Mouse (Mus musculus) heart, postnatal 0 days (tissue): ENCODE data around the gene Cdh9. TPM values are rescaled to one million over a fixed set of nuclear protein-coding genes. Genes with fewer than 3 reads are reported as not detected.

Experiments used
- ATAC-seq: fragments of 200-750 bp; cut with Nextera tagmentation; 2 replicates; pipeline ENCODE4 v1.8.0; 2017; ENCODE audit warnings: low read depth, moderate number of reproducible peaks, moderate library complexity; ENCODE audit not compliant: insufficient read depth
- DNase-seq: peaks from one replicate; pipeline ENCODE4 v3.0.0-alpha.2; 2016; ENCODE audit warnings: low spot score
- H3K27ac ChIP-seq: fragments of 300-500 bp; sonication (generic); 2 replicates; pipeline ENCODE4 v1.5.1; 2014; ENCODE audit warnings: low read depth, mild to moderate bottlenecking
- H3K27me3 ChIP-seq: fragments of 300-500 bp; sonication (generic); 2 replicates; pipeline ENCODE4 v1.6.1; 2014; ENCODE audit warnings: low read length, mixed read lengths; ENCODE audit not compliant: control insufficient read depth, insufficient read depth
- H3K36me3 ChIP-seq: fragments of 300-500 bp; sonication (generic); replicated peaks from 2 replicates; pipeline ENCODE4 v1.6.1; 2014; ENCODE audit warnings: low read length, mixed read lengths; ENCODE audit not compliant: control insufficient read depth, insufficient read depth
- H3K4me1 ChIP-seq: fragments of 300-500 bp; sonication (generic); 2 replicates; pipeline ENCODE4 v1.6.1; 2014; ENCODE audit warnings: antibody characterized with exemption; ENCODE audit not compliant: control insufficient read depth, insufficient read depth
- H3K4me2 ChIP-seq: fragments of 300-500 bp; sonication (generic); 2 replicates; pipeline ENCODE4 v1.6.1; 2014; ENCODE audit warnings: low read depth, mild to moderate bottlenecking, low read length, moderate library complexity
- H3K4me3 ChIP-seq: fragments of 300-500 bp; sonication (generic); 2 replicates; pipeline ENCODE4 v1.5.1; 2014; ENCODE audit warnings: low read depth, low read length
- H3K9ac ChIP-seq: fragments of 300-500 bp; sonication (generic); replicated peaks from 2 replicates; pipeline ENCODE4 v1.6.1; 2014; ENCODE audit warnings: low read depth, low read length, mixed read lengths
- H3K9me3 ChIP-seq: fragments of 300-500 bp; sonication (generic); replicated peaks from 2 replicates; pipeline ENCODE4 v1.6.1; 2016; ENCODE audit warnings: low read length; ENCODE audit not compliant: control insufficient read depth
- CTCF ChIP-seq: IDR thresholded peaks from 2 replicates; pipeline ENCODE4 v1.5.1; 2016; ENCODE audit warnings: antibody characterized with exemption, control low read depth, low read depth
- EP300 ChIP-seq: IDR thresholded peaks from 2 replicates; pipeline ENCODE4 v1.6.1; 2016; ENCODE audit warnings: antibody characterized with exemption, low read depth
- WGBS: fragments of 180-500 bp; shearing (Covaris S2); extraction: QIAGEN DNeasy Blood & Tissue Kit; methylation state at CpG from one replicate; pipeline ENCODE4 v1.1.7; 2014; 5-methylcytosine and 5-hydroxymethylcytosine counted together
- polyA plus RNA-seq: library from polyadenylated mRNA; unstranded; fragments of >200 nt; fragmentation: Nextera tagmentation; extraction: Ambion mirVana; gene quantifications from 2 replicates; pipeline ENCODE4 v1.2.1, GENCODE M21; 2015
- total RNA-seq: library from RNA; depleted of rRNA; stranded (reverse); fragments of >200 nt; gene quantifications from 2 replicates; pipeline ENCODE4 v1.2.3, GENCODE M21; 2014; ENCODE audit warnings: low replicate concordance; rRNA removed

Cdh9 gene
- total RNA-seq (not detected in 2 replicates), polyA plus RNA-seq (not detected in 2 replicates)

GRCm38 (mm10) chr15:16728470-16729011 is at the start of gene Cdh9:
TSS of gene Cdh9 (plus strand) at chr15:16728756.
- no peak for DNase-seq
- no peak for ATAC-seq

GRCm38 (mm10) chr15:16679096-16679495 is 49.5 kb upstream of the Cdh9 start:
- H3K27me3 ChIP-seq: no peaks in the 10 kb centered on the region
- no peak for DNase-seq
- H3K36me3 ChIP-seq: no peaks in the 10 kb centered on the region
- no peak overlapping the region for H3K27ac ChIP-seq
- no peak for ATAC-seq
- no peak overlapping the region for H3K4me3 ChIP-seq
- no peak overlapping the region for H3K9ac ChIP-seq
- TF ChIP-seq EP300 (no peak), CTCF (no peak)
- 76% methylated on average over 5 of the region's 5 CpGs for WGBS
- H3K4me1 ChIP-seq: no peaks in the 10 kb centered on the region
- H3K9me3 ChIP-seq: no peaks in the 10 kb centered on the region
- no peak overlapping the region for H3K4me2 ChIP-seq

More at GRCm38 (mm10) chr15:16728470-16729011, at the start of gene Cdh9:
- Histone ChIP-seq H3K9me3 (no peaks in the 10 kb centered on the region), H3K4me1 (no peaks in the 10 kb centered on the region), H3K27me3 (no peaks in the 10 kb centered on the region), H3K4me2 (peak within 1 kb of the TSS; percentile 60), H3K27ac (no peak within 1 kb of the TSS), H3K9ac (0 out of 2 replicates have a peak within 1 kb of the TSS, but pooled peaks have one; percentile 1), H3K4me3 (peak within 1 kb of the TSS; percentile 32), H3K36me3 (no peaks in the 10 kb centered on the region)
- WGBS: 7% methylated on average over 14 of the region's 14 CpGs
- TF ChIP-seq CTCF (no peak), EP300 (no peak)

GRCm38 (mm10) chr15:16699821-16700220 is 28.7 kb upstream of the Cdh9 start:
- DNase-seq (no peak), ATAC-seq (no peak)
- Histone ChIP-seq H3K9ac (no peak overlapping the region), H3K4me2 (no peak overlapping the region), H3K4me1 (no peaks in the 10 kb centered on the region), H3K36me3 (no peaks in the 10 kb centered on the region), H3K9me3 (no peaks in the 10 kb centered on the region), H3K4me3 (no peak overlapping the region), H3K27me3 (no peaks in the 10 kb centered on the region), H3K27ac (no peak overlapping the region)
- no peak for TF ChIP-seq EP300
- no peak for TF ChIP-seq CTCF
- WGBS: 57% methylated on average over 3 of the region's 3 CpGs

GRCm38 (mm10) chr15:16702340-16702739 is 26.2 kb upstream of the Cdh9 start:
- H3K9ac ChIP-seq: no peak overlapping the region
- no peak overlapping the region for H3K4me2 ChIP-seq
- no peaks in the 10 kb centered on the region for H3K27me3 ChIP-seq
- DNase-seq (no peak), ATAC-seq (no peak)
- no peak overlapping the region for H3K27ac ChIP-seq
- H3K4me1 ChIP-seq: no peaks in the 10 kb centered on the region
- H3K4me3 ChIP-seq: no peak overlapping the region
- no peaks in the 10 kb centered on the region for H3K9me3 ChIP-seq
- no peaks in the 10 kb centered on the region for H3K36me3 ChIP-seq
- WGBS: 46% methylated on average over 1 of the region's 1 CpGs
- TF ChIP-seq EP300 (no peak), CTCF (no peak)

- Histone ChIP-seq H3K4me2 (no peak overlapping the region), H3K27ac (no peak overlapping the region), H3K4me3 (no peak overlapping the region), H3K9ac (no peak overlapping the region), H3K36me3 (no peaks in the 10 kb centered on the region), H3K9me3 (no peaks in the 10 kb centered on the region), H3K27me3 (no peaks in the 10 kb centered on the region), H3K4me1 (no peaks in the 10 kb centered on the region)
- 78% methylated on average over 4 of the region's 4 CpGs for whole genome bisulfite sequencing
- DNase-seq: no peak
- TF ChIP-seq CTCF (no peak), EP300 (no peak)
- ATAC-seq: no peak
These were observed 10.5 kb downstream of the Cdh9 start for GRCm38 (mm10) chr15:16739088-16739487.

- TF ChIP-seq CTCF (no peak), EP300 (no peak)
- DNase-seq: no peak
- no peak for ATAC-seq
These were observed 18.1 kb downstream of the Cdh9 start for GRCm38 (mm10) chr15:16746672-16747071.

More at GRCm38 (mm10) chr15:16746672-16747071, 18.1 kb downstream of the Cdh9 start:
- Histone ChIP-seq H3K4me1 (no peaks in the 10 kb centered on the region), H3K27me3 (no peaks in the 10 kb centered on the region), H3K4me2 (no peak overlapping the region), H3K9ac (no peak overlapping the region), H3K36me3 (no peaks in the 10 kb centered on the region), H3K9me3 (no peaks in the 10 kb centered on the region), H3K27ac (no peak overlapping the region), H3K4me3 (no peak overlapping the region)
- 68% methylated on average over 1 of the region's 1 CpGs for WGBS
